Mouse (Mus musculus) mammary gland, adult 2 months (tissue): ENCODE results near the gene Vmn1r78. TPM values are rescaled to one million over a fixed set of nuclear protein-coding genes. Genes with fewer than 3 reads are reported as not detected.

Source experiments
- polyA plus RNA-seq: library from polyadenylated mRNA; depleted of rRNA; stranded (reverse); fragments of >200 nt; gene quantifications from 2 replicates; pipeline ENCODE4 v1.2.3, GENCODE M21; 2012; ENCODE audit warnings: low replicate concordance; rRNA removed

Gene Vmn1r78
- not detected in 2 replicates for polyA plus RNA-seq

DNA sequence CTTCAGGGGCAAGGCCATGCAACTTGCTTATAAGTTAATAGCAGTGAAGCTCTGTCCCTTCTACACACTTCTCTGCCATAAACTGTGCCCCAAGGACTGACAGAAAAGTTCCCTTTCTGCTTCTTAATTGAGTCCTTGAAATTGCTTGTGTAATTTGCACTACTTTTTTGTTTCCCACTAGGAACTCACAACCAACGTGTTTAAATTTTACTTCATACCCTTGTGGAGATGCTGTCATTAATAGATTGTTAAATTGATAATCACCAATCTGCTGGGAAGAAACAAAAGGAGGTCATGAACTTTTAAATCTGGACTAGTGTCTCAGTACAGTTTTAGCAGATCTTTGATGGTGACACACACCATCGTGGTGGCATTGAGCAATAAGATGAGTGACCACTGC lies at the start of gene Vmn1r78:
Gene Vmn1r78, plus strand, starts transcription at position 301 of the 400 bp plus-strand sequence.

DNA sequence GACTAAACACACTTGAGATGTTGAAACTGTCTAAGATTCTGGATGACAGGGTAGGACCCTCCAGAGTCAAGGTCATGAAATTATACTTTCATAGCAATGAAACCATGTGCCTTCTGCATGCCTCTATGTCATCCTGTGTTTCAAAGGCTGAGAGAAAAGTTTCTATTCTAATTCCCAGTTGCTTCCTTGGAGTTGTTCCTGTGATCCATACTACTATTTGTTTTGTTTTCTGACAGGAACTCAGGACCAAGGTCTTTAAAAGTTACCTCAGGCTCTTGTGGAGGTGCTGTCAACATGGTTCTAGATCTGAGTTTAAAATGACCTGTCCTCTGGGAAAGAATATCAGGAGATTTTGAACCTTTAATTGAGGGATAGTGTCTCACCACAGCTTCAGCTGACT lies 20.9 kb downstream of the Vmn1r78 start, which contains the start of gene Vmn1r79:
Gene Vmn1r79, plus strand, starts transcription at position 301 of the 400 bp plus-strand sequence.

DNA sequence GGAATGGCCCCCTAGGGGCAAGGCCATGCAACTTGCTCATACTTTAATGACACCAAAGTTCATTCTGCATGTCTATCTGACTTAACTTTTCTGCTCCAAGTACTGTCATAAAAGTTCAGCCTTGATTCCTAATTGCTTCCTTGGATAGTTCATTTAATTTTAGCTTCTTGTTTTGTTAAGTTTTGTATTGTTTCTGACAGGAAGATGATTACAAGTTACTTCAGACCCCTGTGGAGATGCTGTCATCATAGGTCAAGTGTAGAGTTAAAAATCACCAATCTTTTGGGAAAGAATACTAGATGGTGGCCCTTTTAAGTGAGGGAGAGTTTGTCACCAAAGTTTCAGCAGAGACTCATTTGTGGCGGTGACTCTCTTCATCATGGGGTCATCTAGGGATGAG lies 38.9 kb downstream of the Vmn1r78 start, which contains the start of gene Vmn1r80:
Gene Vmn1r80, plus strand, starts transcription at position 301 of the 400 bp plus-strand sequence.

Other genes with a start within 250 kb of the Vmn1r78 start
- gene Vmn1r76, start 212.0 kb upstream of the Vmn1r78 start, polyA plus RNA-seq: not detected in 2 replicates
- gene Vmn1r77, start 113.5 kb upstream of the Vmn1r78 start, polyA plus RNA-seq: not detected in 2 replicates
- not detected in 2 replicates for gene Vmn1r79, start 21.0 kb downstream of the Vmn1r78 start, polyA plus RNA-seq
- gene Vmn1r80, start 39.0 kb downstream of the Vmn1r78 start, polyA plus RNA-seq: not detected in 2 replicates
- gene Vmn1r81, start 118.0 kb downstream of the Vmn1r78 start, polyA plus RNA-seq: not detected in 2 replicates
- not detected in 2 replicates for gene Vmn1r82, start 150.2 kb downstream of the Vmn1r78 start, polyA plus RNA-seq
- gene Vmn1r83, start 179.2 kb downstream of the Vmn1r78 start, polyA plus RNA-seq: not detected in 2 replicates
- not detected in 2 replicates for gene Vmn1r84, start 219.0 kb downstream of the Vmn1r78 start, polyA plus RNA-seq